Mouse (Mus musculus) C2C12 (cell line): ENCODE data around the gene Arf4. TPM values are rescaled to one million over a fixed set of nuclear protein-coding genes. Genes with fewer than 3 reads are reported as not detected.

Experiments
- H3K27me3 ChIP-seq: one replicate; pipeline ENCODE4 v1.6.1; 2011; ENCODE audit not compliant: control insufficient read depth, insufficient read depth, insufficient read length
- H3K36me3 ChIP-seq: one replicate; pipeline ENCODE4 v1.6.1; 2011; ENCODE audit not compliant: control insufficient read depth, insufficient read depth
- H3K4me3 ChIP-seq: one replicate; pipeline ENCODE4 v1.5.1; 2011; ENCODE audit warnings: mild to moderate bottlenecking, control low read depth; ENCODE audit not compliant: poor library complexity, insufficient read depth, severe bottlenecking
- H3K79me2 ChIP-seq: one replicate; pipeline ENCODE4 v1.6.1; 2011; ENCODE audit not compliant: control insufficient read depth, insufficient read depth
- H3K79me3 ChIP-seq: one replicate; pipeline ENCODE4 v1.6.1; 2011; ENCODE audit warnings: low read depth, control low read depth
- H3ac ChIP-seq: one replicate; pipeline ENCODE3; 2011; ENCODE audit warnings: low read depth; ENCODE audit not compliant: control insufficient read depth, insufficient read length
- CEBPB ChIP-seq: IDR thresholded peaks from one replicate; pipeline ENCODE4 v1.6.1; 2011; ENCODE audit warnings: low read depth, mild to moderate bottlenecking, control low read depth, moderate library complexity
- CTCF ChIP-seq: IDR thresholded peaks from one replicate; pipeline ENCODE4 v1.5.1; 2011; ENCODE audit not compliant: control insufficient read depth, insufficient read depth, insufficient read length
- FOSL1 ChIP-seq: IDR thresholded peaks from one replicate; pipeline ENCODE4 v1.8.0; 2011; ENCODE audit warnings: mild to moderate bottlenecking, low read length; ENCODE audit not compliant: poor library complexity, insufficient read depth, severe bottlenecking
- MAX ChIP-seq: IDR thresholded peaks from one replicate; pipeline ENCODE4 v1.6.1; 2011; ENCODE audit warnings: mild to moderate bottlenecking, control low read depth
- MYOD1 ChIP-seq: IDR thresholded peaks from one replicate; pipeline ENCODE4 v1.6.1; 2011; ENCODE audit warnings: low read depth; ENCODE audit not compliant: control insufficient read depth, insufficient read length
- MYOG ChIP-seq: IDR thresholded peaks from one replicate; pipeline ENCODE4 v1.6.1; 2011; ENCODE audit not compliant: control insufficient read depth, insufficient read length; ENCODE audit errors: extremely low read depth
- USF1 ChIP-seq: IDR thresholded peaks from one replicate; pipeline ENCODE4 v1.6.1; 2011; ENCODE audit warnings: low read depth, mild to moderate bottlenecking, control low read depth, moderate library complexity
- polyA plus RNA-seq: library from polyadenylated mRNA; unstranded; fragments of >200 nt; fragmentation: generic; extraction: Trizol; gene quantifications from one replicate; pipeline ENCODE4 v1.2.1, GENCODE M21; 2012; ENCODE audit warnings: missing spikeins

Arf4 gene
- polyA plus RNA-seq, 1 experiment = 155 TPM

DNA sequence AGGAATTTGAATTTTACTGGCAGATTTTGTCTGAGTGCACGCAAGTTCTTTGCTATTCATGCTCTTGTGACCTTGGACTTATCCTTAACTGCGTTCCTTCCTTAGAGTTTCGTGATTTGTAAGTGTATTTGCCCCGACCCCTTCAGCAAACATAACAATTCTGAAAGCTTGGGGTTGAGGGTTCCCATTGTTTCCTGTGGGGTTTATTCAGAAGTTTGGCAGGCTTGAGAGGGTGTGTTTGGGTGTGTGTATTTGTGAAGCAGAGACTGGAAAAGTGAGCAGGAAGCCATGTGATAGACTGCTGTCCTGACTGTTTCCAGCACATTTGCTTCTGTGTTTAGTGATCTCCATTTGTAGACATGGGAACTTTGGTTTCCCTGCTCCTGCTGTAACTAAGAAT is 32.5 kb upstream of the Arf4 start:
- peaks cover 50% of the 10 kb centered on the region for H3K36me3 ChIP-seq

DNA sequence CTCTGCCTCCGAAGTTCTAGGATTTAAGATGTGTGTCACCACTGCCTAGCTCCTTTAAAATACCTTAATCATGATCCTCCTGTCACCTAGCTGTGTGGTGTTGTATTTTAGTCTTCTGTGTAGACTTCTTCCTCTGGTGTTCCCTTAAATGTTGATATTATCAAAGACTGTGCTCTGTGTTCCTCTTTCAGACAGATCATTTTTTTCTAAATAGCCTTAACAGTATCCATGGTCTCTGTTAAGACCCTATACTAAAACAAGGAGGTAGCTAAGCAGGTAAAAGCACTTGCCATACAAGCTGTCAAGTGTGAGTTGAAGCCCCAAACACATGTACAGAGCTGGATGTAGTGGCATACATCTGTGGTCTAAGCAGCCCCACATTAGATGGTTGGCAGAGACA is 28.2 kb upstream of the Arf4 start:
- no peak overlapping the region for H3K4me3 ChIP-seq
- H3K79me3 ChIP-seq = no peaks in the 10 kb centered on the region
- H3ac ChIP-seq = no peak overlapping the region
- no peaks in the 10 kb centered on the region for H3K27me3 ChIP-seq
- peaks cover 54% of the 10 kb centered on the region for H3K36me3 ChIP-seq
- TF ChIP-seq MYOD1 (no peak), FOSL1 (no peak), MYOG (no peak), USF1 (no peak), CEBPB (no peak), CTCF (no peak), MAX (no peak)
- no peaks in the 10 kb centered on the region for H3K79me2 ChIP-seq

More for the DNA sequence above, 32.5 kb upstream of the Arf4 start:
- no peaks in the 10 kb centered on the region for H3K79me2 ChIP-seq
- H3K4me3 ChIP-seq = no peak overlapping the region
- H3K79me3 ChIP-seq = no peaks in the 10 kb centered on the region
- no peaks in the 10 kb centered on the region for H3K27me3 ChIP-seq
- no peak overlapping the region for H3ac ChIP-seq
- TF ChIP-seq MYOD1 = no peak
- TF ChIP-seq CTCF = no peak
- no peak for TF ChIP-seq FOSL1
- no peak for TF ChIP-seq MAX

GRCm38 (mm10) chr14:26610689-26611088 is 27.2 kb upstream of the Arf4 start:
- Histone ChIP-seq H3K79me2 (no peaks in the 10 kb centered on the region), H3K79me3 (no peaks in the 10 kb centered on the region), H3K4me3 (no peak overlapping the region), H3ac (no peak overlapping the region), H3K27me3 (no peaks in the 10 kb centered on the region), H3K36me3 (peaks cover 44% of the 10 kb centered on the region)
- no peak for TF ChIP-seq CEBPB
- no peak for TF ChIP-seq CTCF
- no peak for TF ChIP-seq MYOD1
- TF ChIP-seq FOSL1 = no peak
- no peak for TF ChIP-seq MYOG
- TF ChIP-seq USF1 = no peak
- TF ChIP-seq MAX = no peak

DNA sequence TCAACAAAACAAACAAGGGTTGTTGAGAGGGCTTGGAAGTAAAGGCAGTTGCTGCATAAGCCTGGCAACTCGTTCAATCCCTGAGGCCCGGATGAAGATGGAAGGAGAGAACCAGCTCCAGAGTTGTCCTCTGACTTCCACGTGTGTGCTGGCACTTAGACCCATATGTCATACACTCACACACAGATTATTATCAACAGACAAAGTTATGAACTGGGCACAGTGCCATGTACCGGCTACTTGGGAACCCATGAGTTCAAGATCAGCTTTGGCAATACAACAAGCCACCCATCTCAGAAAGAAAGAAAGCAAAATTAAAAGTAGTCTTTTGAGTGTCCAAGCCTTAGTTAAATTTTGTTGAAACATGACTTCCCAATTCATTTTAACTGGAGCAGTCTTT is 12.6 kb upstream of the Arf4 start:
- Histone ChIP-seq H3K79me3 (no peaks in the 10 kb centered on the region), H3ac (no peak overlapping the region), H3K27me3 (no peaks in the 10 kb centered on the region), H3K79me2 (no peaks in the 10 kb centered on the region), H3K4me3 (no peak overlapping the region), H3K36me3 (peaks cover 74% of the 10 kb centered on the region)
- no peak for TF ChIP-seq MYOD1
- no peak for TF ChIP-seq CTCF
- no peak for TF ChIP-seq FOSL1
- TF ChIP-seq CEBPB = no peak
- TF ChIP-seq MAX = no peak
- TF ChIP-seq MYOG = no peak
- no peak for TF ChIP-seq USF1

DNA sequence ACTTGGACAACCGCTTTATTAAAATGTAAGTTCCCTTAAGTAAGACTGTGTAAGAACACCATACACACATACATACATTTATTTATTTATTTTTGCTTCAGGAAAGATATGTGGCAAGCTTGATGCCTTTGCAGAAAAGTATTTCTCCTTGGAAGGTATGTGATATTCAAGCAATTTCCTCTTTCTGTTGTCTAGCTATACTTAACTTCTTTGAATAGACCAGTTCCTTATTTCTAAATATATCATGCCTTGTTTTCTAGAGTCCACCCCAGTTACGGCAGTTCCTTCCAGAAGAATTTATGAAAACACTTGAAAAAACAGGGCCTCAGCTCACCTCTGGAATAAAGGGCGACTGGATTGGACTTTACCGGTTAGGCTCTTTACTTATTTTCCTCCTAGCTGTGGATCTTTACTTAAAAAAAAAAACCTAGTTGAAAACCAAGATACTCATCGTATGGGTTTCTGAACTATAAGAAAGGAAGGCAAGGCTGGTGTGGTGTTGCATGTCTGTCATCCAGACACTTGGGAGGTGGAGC is 11.2 kb upstream of the Arf4 start:
- no peak overlapping the region for H3K4me3 ChIP-seq
- TF ChIP-seq MAX = no peak
- TF ChIP-seq FOSL1 = no peak
- no peak for TF ChIP-seq CTCF
- TF ChIP-seq MYOG = no peak
- TF ChIP-seq USF1 = no peak
- TF ChIP-seq MYOD1 = no peak
- no peak for TF ChIP-seq CEBPB
- H3ac ChIP-seq = no peak overlapping the region
- no peaks in the 10 kb centered on the region for H3K79me2 ChIP-seq
- peaks cover 63% of the 10 kb centered on the region for H3K36me3 ChIP-seq
- H3K27me3 ChIP-seq = no peaks in the 10 kb centered on the region
- H3K79me3 ChIP-seq = no peaks in the 10 kb centered on the region

DNA sequence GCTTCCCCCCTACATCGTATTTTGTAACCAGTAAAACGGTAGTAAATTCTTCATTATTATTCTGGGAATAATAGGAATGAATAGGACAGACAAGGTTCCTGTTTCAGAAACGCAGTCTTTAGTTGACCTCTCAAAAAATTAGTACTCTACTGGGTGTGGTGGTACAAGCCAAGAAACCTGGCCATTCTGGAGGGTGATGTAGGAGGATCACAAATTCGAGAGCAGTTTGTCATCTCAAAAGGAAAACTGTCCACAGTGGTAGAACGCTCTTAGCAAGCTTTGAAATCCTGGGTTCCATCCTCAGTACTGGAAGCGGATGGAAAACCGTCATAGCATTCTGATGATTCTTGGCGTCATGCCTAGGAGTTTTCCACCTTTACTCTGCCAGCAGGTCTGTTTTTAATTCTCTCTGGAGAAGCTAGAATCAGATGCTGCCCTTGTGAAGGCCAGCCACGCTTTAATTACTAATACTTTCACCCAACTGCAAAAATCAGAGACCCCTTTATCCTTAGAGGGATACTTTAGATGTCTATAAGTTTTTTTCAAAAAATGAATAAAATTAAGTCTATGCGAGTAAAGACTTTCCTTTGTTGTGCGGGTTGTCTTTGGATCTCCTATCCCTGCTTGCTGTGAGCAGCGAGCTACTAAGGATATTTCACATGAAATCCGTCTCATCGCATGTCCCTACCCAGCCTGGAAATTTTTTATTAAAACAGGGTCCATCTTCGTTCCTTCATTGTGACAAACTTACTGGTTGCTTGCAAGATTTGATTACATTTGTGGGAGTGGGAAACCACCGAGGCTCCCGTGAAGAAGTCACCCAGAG is 636 bp upstream of the Arf4 start:
- Histone ChIP-seq H3K79me2 (peaks cover 43% of the 10 kb centered on the region), H3K4me3 (peak overlapping the region; percentile 97), H3ac (peak overlapping the region; percentile 42), H3K79me3 (peaks cover 42% of the 10 kb centered on the region), H3K27me3 (no peaks in the 10 kb centered on the region), H3K36me3 (peaks cover 4% of the 10 kb centered on the region)
- no peak for TF ChIP-seq FOSL1
- TF ChIP-seq CTCF = no peak
- TF ChIP-seq MYOG = no peak
- TF ChIP-seq MAX = no peak
- no peak for TF ChIP-seq USF1
- no peak for TF ChIP-seq MYOD1
- TF ChIP-seq CEBPB = no peak
